Mouse (Mus musculus): ENCODE results near the gene Fuca1. TPM values are rescaled to one million over a fixed set of nuclear protein-coding genes. Genes with fewer than 3 reads are reported as not detected.

Gene Fuca1
- polyA plus RNA-seq, 1 experiment from 2014 or later, result 89.4 TPM

DNA sequence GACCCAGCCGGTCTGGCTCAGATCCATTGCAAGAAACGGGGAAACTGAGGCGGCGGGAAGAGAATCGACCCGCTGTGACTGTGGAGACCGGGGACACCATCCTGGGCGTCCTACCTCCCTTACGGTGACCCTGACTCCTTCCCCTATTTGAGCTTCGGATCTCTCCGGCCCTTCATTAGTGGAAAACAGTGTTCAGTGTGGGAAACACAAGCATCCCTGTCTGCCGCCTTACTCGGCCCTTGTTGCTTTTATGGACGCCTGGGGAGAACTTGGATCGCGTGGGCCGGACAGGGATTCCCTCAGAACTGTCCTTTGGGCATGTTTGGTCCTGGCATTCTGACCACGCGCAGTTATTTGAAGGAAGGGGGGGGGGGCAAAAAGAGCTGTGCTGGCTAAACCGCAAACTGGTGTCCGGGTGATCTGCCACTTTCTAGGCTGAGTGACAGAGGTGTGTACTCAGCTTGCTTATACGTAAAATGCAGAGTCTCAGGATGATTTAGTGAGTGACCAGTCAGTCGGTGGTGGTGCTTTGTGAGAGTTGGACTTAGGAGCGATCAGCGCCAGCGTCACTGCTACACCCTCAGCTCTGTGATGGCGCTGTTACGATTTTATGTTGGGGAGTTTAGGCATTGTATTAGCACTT is 26.2 kb downstream of the Fuca1 start:
- H3K9ac ChIP-seq (replicated peaks; ENCODE audit: low read length), result peak overlapping the region; percentile 85
- peaks cover 8% of the 10 kb centered on the region; the same call in 1 of the 2 replicates for H3K36me3 ChIP-seq (ENCODE audit: insufficient read depth, low read length)
- H3K4me2 ChIP-seq (replicated peaks; ENCODE audit: low read depth, low read length), result peak overlapping the region; percentile 84
- no peaks in the 10 kb centered on the region for H3K9me3 ChIP-seq (ENCODE audit: low read length)
- peak overlapping the region; percentile 93 for H3K4me3 ChIP-seq (ENCODE audit: low read length)
- 1% methylated on average over 28 of the region's 28 CpGs for WGBS
- ATAC-seq (ENCODE audit: low FRiP score, low TSS enrichment), result no peak
- peaks cover 25% of the 10 kb centered on the region for H3K4me1 ChIP-seq (ENCODE audit: insufficient read depth, low read length)
- H3K27ac ChIP-seq (ENCODE audit: low read length), result peak overlapping the region; percentile 68
- H3K27me3 ChIP-seq (ENCODE audit: insufficient read depth, low read length), result no peaks in the 10 kb centered on the region

DNA sequence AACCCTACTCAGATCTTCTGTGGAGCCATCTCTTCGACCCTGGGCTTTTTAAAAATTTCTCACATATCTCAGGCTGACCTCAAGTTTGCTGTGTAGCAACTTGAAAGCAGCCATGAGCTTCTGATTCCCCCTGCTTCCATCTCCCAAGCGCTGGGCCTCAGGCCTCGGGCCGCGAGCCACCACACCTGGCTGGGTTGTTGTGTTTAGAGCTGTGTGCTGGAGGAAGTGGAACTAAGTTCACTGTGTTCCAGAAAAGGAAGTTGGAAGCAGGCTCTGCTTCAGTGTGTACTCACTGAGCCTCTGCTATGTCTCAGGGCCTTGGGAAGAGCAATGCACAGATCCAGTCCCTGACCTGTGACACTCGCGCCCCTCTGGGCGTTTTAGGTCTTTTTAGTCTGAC is 27.6 kb downstream of the Fuca1 start:
- H3K36me3 ChIP-seq (ENCODE audit: insufficient read depth, low read length), result peaks cover 18% of the 10 kb centered on the region
- ATAC-seq (ENCODE audit: low FRiP score, low TSS enrichment), result no peak
- no peaks in the 10 kb centered on the region for H3K27me3 ChIP-seq (ENCODE audit: insufficient read depth, low read length)
- H3K4me1 ChIP-seq (ENCODE audit: insufficient read depth, low read length), result peaks cover 24% of the 10 kb centered on the region
- H3K9me3 ChIP-seq (ENCODE audit: low read length), result no peaks in the 10 kb centered on the region
- H3K4me3 ChIP-seq (ENCODE audit: low read length), result no peak overlapping the region
- no peak overlapping the region for H3K9ac ChIP-seq (replicated peaks; ENCODE audit: low read length)
- H3K27ac ChIP-seq (ENCODE audit: low read length), result no peak overlapping the region
- 88% methylated on average over 8 of the region's 8 CpGs for WGBS
- no peak overlapping the region for H3K4me2 ChIP-seq (replicated peaks; ENCODE audit: low read depth, low read length)

DNA sequence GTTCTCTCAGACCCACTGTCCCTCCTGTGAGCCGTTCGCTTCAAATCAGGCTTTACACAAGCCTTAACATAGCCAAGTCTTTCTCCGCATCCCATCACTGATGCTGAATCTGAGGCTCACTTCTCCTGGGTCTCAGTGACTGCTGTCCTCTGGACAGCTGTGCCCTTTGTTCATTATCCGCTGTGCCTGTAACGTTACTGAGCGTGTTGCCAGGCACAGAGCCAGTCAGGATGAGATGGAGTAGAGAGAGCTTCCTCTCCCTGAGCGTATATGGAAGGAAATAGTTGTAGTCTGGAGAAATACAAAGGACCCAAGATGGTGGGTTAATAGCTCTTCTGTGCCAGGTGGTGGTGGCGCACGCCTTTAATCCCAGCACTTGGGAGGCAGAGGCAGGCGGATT is 28.9 kb downstream of the Fuca1 start:
- Histone ChIP-seq H3K4me3 (ENCODE audit: low read length) (no peak overlapping the region), H3K36me3 (ENCODE audit: insufficient read depth, low read length) (peaks cover 20% of the 10 kb centered on the region), H3K9ac (replicated peaks; ENCODE audit: low read length) (no peak overlapping the region), H3K27ac (ENCODE audit: low read length) (0 out of 2 replicates have a peak overlapping the region, but pooled peaks have one; percentile 20), H3K4me1 (ENCODE audit: insufficient read depth, low read length) (peaks cover 21% of the 10 kb centered on the region), H3K9me3 (ENCODE audit: low read length) (no peaks in the 10 kb centered on the region), H3K4me2 (replicated peaks; ENCODE audit: low read depth, low read length) (no peak overlapping the region), H3K27me3 (ENCODE audit: insufficient read depth, low read length) (no peaks in the 10 kb centered on the region)
- WGBS, result 83% methylated on average over 10 of the region's 10 CpGs
- ATAC-seq (ENCODE audit: low FRiP score, low TSS enrichment), result no peak

DNA sequence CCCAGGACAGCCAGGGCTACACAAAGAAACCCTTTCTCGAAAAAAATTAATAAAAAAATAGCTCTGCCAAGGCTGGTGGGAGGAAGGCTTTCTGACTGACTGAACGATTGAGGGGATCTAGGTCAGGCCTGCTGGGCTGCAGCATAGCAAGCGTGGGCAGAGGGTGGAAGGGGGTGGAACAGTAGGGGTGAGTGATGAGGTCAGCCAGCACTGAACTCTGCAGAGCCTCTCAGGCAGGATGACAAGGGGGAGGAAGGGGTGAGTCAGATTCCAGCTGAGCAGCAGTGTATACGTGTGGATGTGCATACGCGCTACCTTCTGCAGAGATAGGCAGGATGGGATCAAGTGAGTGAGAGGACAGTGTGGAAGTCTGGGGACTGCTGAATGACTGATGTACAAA is 29.4 kb downstream of the Fuca1 start:
- no peaks in the 10 kb centered on the region for H3K27me3 ChIP-seq (ENCODE audit: insufficient read depth, low read length)
- peaks cover 21% of the 10 kb centered on the region for H3K4me1 ChIP-seq (ENCODE audit: insufficient read depth, low read length)
- H3K9ac ChIP-seq (replicated peaks; ENCODE audit: low read length), result no peak overlapping the region
- H3K27ac ChIP-seq (ENCODE audit: low read length), result no peak overlapping the region
- 36% methylated on average over 6 of the region's 6 CpGs for WGBS
- no peak overlapping the region for H3K4me2 ChIP-seq (replicated peaks; ENCODE audit: low read depth, low read length)
- peak; percentile 32; the same call in 1 of the 2 replicates for ATAC-seq (ENCODE audit: low FRiP score, low TSS enrichment)
- H3K4me3 ChIP-seq (ENCODE audit: low read length), result no peak overlapping the region
- H3K36me3 ChIP-seq (ENCODE audit: insufficient read depth, low read length), result peaks cover 20% of the 10 kb centered on the region
- no peaks in the 10 kb centered on the region for H3K9me3 ChIP-seq (ENCODE audit: low read length)

DNA sequence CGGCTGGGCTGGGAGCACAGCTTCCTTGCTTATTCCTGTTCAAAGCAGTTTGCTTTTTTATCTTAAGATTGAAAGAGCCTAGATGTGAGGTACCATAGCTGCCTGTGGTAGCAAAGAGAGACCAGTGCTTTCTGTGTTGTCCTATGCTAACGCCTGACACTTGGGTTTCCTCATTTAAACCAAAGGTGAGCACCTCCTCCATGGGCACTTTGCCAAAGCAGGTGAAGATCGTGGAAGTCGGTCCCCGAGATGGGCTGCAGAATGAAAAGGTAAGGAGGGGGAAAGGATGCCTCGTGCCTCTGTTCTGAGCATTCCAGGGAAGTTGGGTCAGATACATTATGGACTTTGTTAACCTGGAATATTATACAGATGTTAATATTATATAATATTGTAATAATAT is 29.8 kb downstream of the Fuca1 start:
- Histone ChIP-seq H3K4me3 (ENCODE audit: low read length) (no peak overlapping the region), H3K4me2 (replicated peaks; ENCODE audit: low read depth, low read length) (no peak overlapping the region), H3K9me3 (ENCODE audit: low read length) (no peaks in the 10 kb centered on the region), H3K27me3 (ENCODE audit: insufficient read depth, low read length) (no peaks in the 10 kb centered on the region), H3K4me1 (ENCODE audit: insufficient read depth, low read length) (peaks cover 21% of the 10 kb centered on the region), H3K27ac (ENCODE audit: low read length) (0 out of 2 replicates have a peak overlapping the region, but pooled peaks have one; percentile 14), H3K9ac (replicated peaks; ENCODE audit: low read length) (no peak overlapping the region), H3K36me3 (ENCODE audit: insufficient read depth, low read length) (peaks cover 22% of the 10 kb centered on the region)
- 77% methylated on average over 6 of the region's 6 CpGs for WGBS
- ATAC-seq (ENCODE audit: low FRiP score, low TSS enrichment), result no peak

DNA sequence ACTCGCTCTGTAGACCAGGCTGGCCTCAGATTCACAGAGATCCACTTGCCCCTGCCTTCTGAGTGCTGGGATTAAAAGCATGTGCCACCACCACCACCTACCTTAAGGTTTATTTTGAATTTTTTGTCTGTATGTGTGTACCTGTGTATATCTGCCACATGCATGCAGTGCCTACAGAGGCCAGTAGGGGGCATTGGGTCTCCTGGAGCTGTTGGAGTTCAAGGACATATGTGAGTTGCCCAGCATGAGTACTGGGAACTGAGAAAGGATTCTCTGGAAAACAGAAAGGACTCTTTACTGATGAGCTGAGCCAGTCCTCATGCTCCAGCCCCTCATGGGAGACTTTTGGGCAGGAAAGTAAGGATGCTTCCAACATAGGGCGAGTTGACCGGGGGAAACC is 31.0 kb downstream of the Fuca1 start:
- Histone ChIP-seq H3K36me3 (ENCODE audit: insufficient read depth, low read length) (peaks cover 29% of the 10 kb centered on the region), H3K27me3 (ENCODE audit: insufficient read depth, low read length) (no peaks in the 10 kb centered on the region), H3K4me3 (ENCODE audit: low read length) (no peak overlapping the region), H3K4me1 (ENCODE audit: insufficient read depth, low read length) (peaks cover 15% of the 10 kb centered on the region), H3K4me2 (replicated peaks; ENCODE audit: low read depth, low read length) (no peak overlapping the region), H3K9ac (replicated peaks; ENCODE audit: low read length) (no peak overlapping the region), H3K9me3 (ENCODE audit: low read length) (no peaks in the 10 kb centered on the region), H3K27ac (ENCODE audit: low read length) (no peak overlapping the region)
- no peak for ATAC-seq (ENCODE audit: low FRiP score, low TSS enrichment)
- WGBS, result 96% methylated on average over 3 of the region's 3 CpGs

DNA sequence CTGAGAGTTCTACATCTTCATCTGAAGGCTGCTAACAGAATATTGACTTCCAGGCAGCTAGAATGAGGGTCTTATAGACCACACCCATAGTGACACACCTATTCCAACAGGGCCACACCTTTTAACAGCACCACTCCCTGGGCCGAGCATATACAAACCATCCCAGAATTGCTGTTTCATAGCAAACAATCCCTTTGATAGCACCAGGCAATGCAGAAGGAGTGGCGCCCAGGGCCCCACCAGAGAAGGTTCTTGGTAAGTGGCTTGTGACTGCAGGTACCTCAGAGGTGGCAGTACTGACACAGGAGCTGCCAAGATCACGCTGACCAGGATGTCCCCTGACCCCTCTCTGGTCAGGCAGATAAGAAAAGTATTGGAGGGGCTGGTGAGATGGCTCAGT is 32.6 kb downstream of the Fuca1 start:
- Histone ChIP-seq H3K36me3 (ENCODE audit: insufficient read depth, low read length) (peaks cover 30% of the 10 kb centered on the region), H3K4me2 (replicated peaks; ENCODE audit: low read depth, low read length) (no peak overlapping the region), H3K4me1 (ENCODE audit: insufficient read depth, low read length) (peaks cover 13% of the 10 kb centered on the region), H3K4me3 (ENCODE audit: low read length) (no peak overlapping the region), H3K27ac (ENCODE audit: low read length) (no peak overlapping the region), H3K27me3 (ENCODE audit: insufficient read depth, low read length) (no peaks in the 10 kb centered on the region), H3K9ac (replicated peaks; ENCODE audit: low read length) (no peak overlapping the region), H3K9me3 (ENCODE audit: low read length) (no peaks in the 10 kb centered on the region)
- no peak for ATAC-seq (ENCODE audit: low FRiP score, low TSS enrichment)
- WGBS, result 87% methylated on average over 3 of the region's 3 CpGs

DNA sequence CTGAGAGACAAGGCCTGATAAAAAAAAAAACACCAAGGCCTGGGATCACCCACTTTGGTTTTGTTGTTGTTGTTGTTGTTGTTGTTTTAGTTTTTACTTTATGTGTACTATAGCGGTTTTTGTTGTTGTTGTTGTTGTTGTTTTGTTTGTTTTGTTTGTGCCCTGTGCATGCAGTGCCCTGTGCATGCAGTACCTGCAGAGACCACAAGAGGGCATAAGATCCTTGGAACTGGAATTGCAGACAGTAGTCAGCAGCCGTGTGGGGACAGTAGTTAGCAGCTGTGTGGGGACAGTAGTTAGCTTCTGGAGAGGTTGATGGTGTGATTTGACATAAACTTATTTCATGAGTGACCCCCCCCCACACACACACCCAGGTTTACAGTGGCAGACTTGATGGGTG is 33.7 kb downstream of the Fuca1 start:
- Histone ChIP-seq H3K4me2 (replicated peaks; ENCODE audit: low read depth, low read length) (no peak overlapping the region), H3K27ac (ENCODE audit: low read length) (no peak overlapping the region), H3K4me1 (ENCODE audit: insufficient read depth, low read length) (peaks cover 8% of the 10 kb centered on the region; the same call in 1 of the 2 replicates), H3K36me3 (ENCODE audit: insufficient read depth, low read length) (peaks cover 30% of the 10 kb centered on the region), H3K9me3 (ENCODE audit: low read length) (no peaks in the 10 kb centered on the region), H3K9ac (replicated peaks; ENCODE audit: low read length) (no peak overlapping the region), H3K27me3 (ENCODE audit: insufficient read depth, low read length) (no peaks in the 10 kb centered on the region), H3K4me3 (ENCODE audit: low read length) (no peak overlapping the region)
- ATAC-seq (ENCODE audit: low FRiP score, low TSS enrichment), result no peak
- WGBS, result 7% methylated on average over 2 of the region's 2 CpGs

DNA sequence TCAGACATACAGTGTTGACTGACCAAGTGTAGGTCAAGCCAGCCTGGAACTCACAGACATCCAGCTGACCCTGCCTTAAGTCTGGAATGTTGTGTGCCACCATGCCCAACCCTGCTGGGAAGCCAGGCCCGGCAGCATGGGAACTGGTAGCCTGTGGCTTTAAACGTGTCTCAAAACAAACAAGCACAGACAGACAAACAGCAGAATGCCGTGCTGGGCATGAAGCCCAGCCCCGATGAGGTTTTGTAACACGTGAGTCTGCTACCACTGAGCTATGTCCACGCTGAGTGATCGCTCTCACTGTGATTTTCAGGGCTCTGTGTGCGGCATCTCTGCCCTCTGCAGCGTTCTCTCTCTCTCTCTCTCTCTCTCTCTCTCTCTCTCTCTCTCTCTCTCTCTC is 35.4 kb downstream of the Fuca1 start:
- WGBS, result 82% methylated on average over 9 of the region's 9 CpGs
- Histone ChIP-seq H3K27me3 (ENCODE audit: insufficient read depth, low read length) (no peaks in the 10 kb centered on the region), H3K9ac (replicated peaks; ENCODE audit: low read length) (no peak overlapping the region), H3K4me1 (ENCODE audit: insufficient read depth, low read length) (no peaks in the 10 kb centered on the region), H3K4me2 (replicated peaks; ENCODE audit: low read depth, low read length) (no peak overlapping the region), H3K36me3 (ENCODE audit: insufficient read depth, low read length) (peaks cover 39% of the 10 kb centered on the region), H3K27ac (ENCODE audit: low read length) (no peak overlapping the region), H3K9me3 (ENCODE audit: low read length) (no peaks in the 10 kb centered on the region), H3K4me3 (ENCODE audit: low read length) (no peak overlapping the region)
- ATAC-seq (ENCODE audit: low FRiP score, low TSS enrichment), result no peak

DNA sequence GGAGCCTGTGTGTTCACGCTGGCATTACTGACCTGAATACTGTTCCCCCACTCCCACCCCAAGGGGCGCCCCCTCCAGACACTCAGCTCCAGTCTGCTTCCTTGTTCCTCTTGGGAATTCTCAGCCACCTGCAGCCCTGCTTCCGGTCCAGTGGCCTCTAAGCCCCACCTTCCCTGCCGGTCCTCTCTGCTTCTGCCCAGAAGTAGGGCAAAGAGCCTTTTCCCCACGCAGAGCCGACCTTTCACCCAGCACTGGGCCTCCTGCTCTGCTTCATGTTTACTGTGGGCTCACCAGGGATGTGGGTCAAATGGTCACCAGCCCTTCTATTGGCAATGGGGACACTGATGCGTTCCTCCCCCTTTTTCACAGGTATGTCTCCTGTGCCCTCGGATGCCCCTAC is 37.8 kb downstream of the Fuca1 start:
- H3K27me3 ChIP-seq (ENCODE audit: insufficient read depth, low read length), result no peaks in the 10 kb centered on the region
- no peaks in the 10 kb centered on the region for H3K9me3 ChIP-seq (ENCODE audit: low read length)
- WGBS, result 51% methylated on average over 8 of the region's 8 CpGs
- H3K4me3 ChIP-seq (ENCODE audit: low read length), result no peak overlapping the region
- no peak overlapping the region for H3K4me2 ChIP-seq (replicated peaks; ENCODE audit: low read depth, low read length)
- no peak for ATAC-seq (ENCODE audit: low FRiP score, low TSS enrichment)
- H3K9ac ChIP-seq (replicated peaks; ENCODE audit: low read length), result peak overlapping the region; percentile 45; the same call in 1 of the 2 replicates
- H3K4me1 ChIP-seq (ENCODE audit: insufficient read depth, low read length), result peaks cover 4% of the 10 kb centered on the region; the same call in 1 of the 2 replicates
- H3K27ac ChIP-seq (ENCODE audit: low read length), result no peak overlapping the region
- H3K36me3 ChIP-seq (ENCODE audit: insufficient read depth, low read length), result peaks cover 23% of the 10 kb centered on the region; the same call in 1 of the 2 replicates

Data from kidney, embryonic 16.5 days (tissue).